Mouse (Mus musculus) midbrain, embryonic 15.5 days (tissue): ENCODE data around the gene Nfatc2. TPM values are rescaled to one million over a fixed set of nuclear protein-coding genes. Genes with fewer than 3 reads are reported as not detected.

Source experiments
- ATAC-seq: fragments of 200-750 bp; cut with Nextera tagmentation; replicated peaks from 2 replicates; pipeline ENCODE4 v1.8.0; 2017; ENCODE audit warnings: moderate TSS enrichment
- H3K27ac ChIP-seq: fragments of 300-500 bp; sonication (generic); 2 replicates; pipeline ENCODE4 v1.5.1; 2015; ENCODE audit warnings: mild to moderate bottlenecking, inconsistent platforms
- H3K27me3 ChIP-seq: fragments of 300-500 bp; sonication (generic); replicated peaks from 2 replicates; pipeline ENCODE4 v1.6.1; 2015; ENCODE audit warnings: inconsistent platforms
- H3K36me3 ChIP-seq: fragments of 300-500 bp; sonication (generic); replicated peaks from 2 replicates; pipeline ENCODE4 v1.6.1; 2015; ENCODE audit warnings: inconsistent platforms
- H3K4me1 ChIP-seq: fragments of 300-500 bp; sonication (generic); 2 replicates; pipeline ENCODE4 v1.6.1; 2015; ENCODE audit warnings: inconsistent platforms
- H3K4me2 ChIP-seq: fragments of 300-500 bp; sonication (generic); 2 replicates; pipeline ENCODE4 v1.6.1; 2015; ENCODE audit warnings: inconsistent platforms, mild to moderate bottlenecking, moderate library complexity
- H3K4me3 ChIP-seq: fragments of 300-500 bp; sonication (generic); 2 replicates; pipeline ENCODE4 v1.5.1; 2015; ENCODE audit warnings: mild to moderate bottlenecking, inconsistent platforms
- H3K9ac ChIP-seq: fragments of 300-500 bp; sonication (generic); 2 replicates; pipeline ENCODE4 v1.6.1; 2015; ENCODE audit warnings: mild to moderate bottlenecking, inconsistent platforms
- H3K9me3 ChIP-seq: fragments of 300-500 bp; sonication (generic); 2 replicates; pipeline ENCODE4 v1.6.1; 2016; ENCODE audit warnings: inconsistent platforms
- WGBS: fragments of 180-500 bp; shearing (Covaris S2); methylation state at CpG from one replicate; pipeline ENCODE4 v1.1.7; 2015; ENCODE audit warnings: mixed read lengths; 5-methylcytosine and 5-hydroxymethylcytosine counted together
- polyA plus RNA-seq: library from polyadenylated mRNA; unstranded; fragments of >200 nt; fragmentation: Nextera tagmentation; extraction: Ambion mirVana; gene quantifications from 2 replicates; pipeline ENCODE4 v1.2.1, GENCODE M21; 2015

Gene Nfatc2
- 3.8 and 3.9 TPM in 2 replicates for polyA plus RNA-seq

- WGBS: under 1% methylated on average over 56 of the region's 56 CpGs
- no peaks in the 10 kb centered on the region for H3K36me3 ChIP-seq
- H3K9ac ChIP-seq: peak within 1 kb of the TSS; percentile 74
- H3K4me3 ChIP-seq: peak within 1 kb of the TSS; percentile 62
- no peaks in the 10 kb centered on the region for H3K9me3 ChIP-seq
- peaks cover 34% of the 10 kb centered on the region for H3K4me1 ChIP-seq
- ATAC-seq: peak; percentile 80
- H3K4me2 ChIP-seq: peak within 1 kb of the TSS; percentile 93
- peak within 1 kb of the TSS; percentile 81 for H3K27ac ChIP-seq
- H3K27me3 ChIP-seq: peaks cover 24% of the 10 kb centered on the region
These were observed at the start of gene Nfatc2 for GRCm38 (mm10) chr2:168601491-168602386. Nfatc2 (minus strand) TSS chr2:168601657.

- no peaks in the 10 kb centered on the region for H3K9me3 ChIP-seq
- H3K27ac ChIP-seq: no peak overlapping the region
- WGBS: 89% methylated on average over 8 of the region's 8 CpGs
- H3K36me3 ChIP-seq: peaks cover 48% of the 10 kb centered on the region
- no peak for ATAC-seq
- H3K9ac ChIP-seq: no peak overlapping the region
- no peaks in the 10 kb centered on the region for H3K27me3 ChIP-seq
- no peak overlapping the region for H3K4me2 ChIP-seq
- no peak overlapping the region for H3K4me3 ChIP-seq
- no peaks in the 10 kb centered on the region for H3K4me1 ChIP-seq
These were observed 46.7 kb upstream of the Nfatc2 start for GRCm38 (mm10) chr2:168648171-168648570.

DNA sequence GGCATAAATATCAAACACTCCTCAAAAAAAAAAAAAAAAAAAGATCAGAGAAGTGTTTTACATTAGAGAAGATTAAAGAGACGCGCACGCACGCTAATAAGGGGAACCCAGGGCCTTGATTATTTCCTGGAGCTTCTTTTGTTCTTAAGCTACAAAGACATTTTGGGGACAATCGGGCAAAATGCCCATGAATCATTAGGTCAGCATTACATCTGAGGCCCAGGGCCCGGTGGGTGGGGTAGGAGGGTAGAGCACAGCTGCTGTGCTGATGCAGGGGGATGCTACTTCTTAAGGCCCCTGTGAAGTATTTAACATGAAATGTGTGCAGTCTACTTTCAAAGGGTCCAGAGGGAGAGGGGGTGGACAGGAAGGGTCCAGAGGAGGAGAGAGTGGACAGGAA, 43.4 kb upstream of the Nfatc2 start:
- WGBS: 33% methylated on average over 6 of the region's 6 CpGs
- Histone ChIP-seq H3K4me2 (no peak overlapping the region), H3K9ac (no peak overlapping the region), H3K36me3 (peaks cover 35% of the 10 kb centered on the region), H3K9me3 (no peaks in the 10 kb centered on the region), H3K27me3 (no peaks in the 10 kb centered on the region), H3K4me1 (peaks cover 10% of the 10 kb centered on the region; the same call in 1 of the 2 replicates), H3K4me3 (no peak overlapping the region), H3K27ac (no peak overlapping the region)
- ATAC-seq: no peak

- Histone ChIP-seq H3K27me3 (no peaks in the 10 kb centered on the region), H3K4me3 (no peak overlapping the region), H3K4me2 (no peak overlapping the region), H3K9ac (no peak overlapping the region), H3K36me3 (peaks cover 28% of the 10 kb centered on the region), H3K4me1 (peaks cover 10% of the 10 kb centered on the region; the same call in 1 of the 2 replicates), H3K27ac (no peak overlapping the region), H3K9me3 (no peaks in the 10 kb centered on the region)
- 82% methylated on average over 20 of the region's 20 CpGs for WGBS
- ATAC-seq: no peak
These were observed 42.2 kb upstream of the Nfatc2 start for GRCm38 (mm10) chr2:168643524-168644177.

- peaks cover 25% of the 10 kb centered on the region for H3K36me3 ChIP-seq
These were observed 40.7 kb upstream of the Nfatc2 start for GRCm38 (mm10) chr2:168642187-168642586.

GRCm38 (mm10) chr2:168640460-168640859, 39.0 kb upstream of the Nfatc2 start:
- no peak overlapping the region for H3K27ac ChIP-seq
- WGBS: 93% methylated on average over 9 of the region's 9 CpGs
- H3K9me3 ChIP-seq: no peaks in the 10 kb centered on the region
- no peak for ATAC-seq
- peaks cover 10% of the 10 kb centered on the region; the same call in 1 of the 2 replicates for H3K4me1 ChIP-seq
- peaks cover 24% of the 10 kb centered on the region for H3K36me3 ChIP-seq
- H3K9ac ChIP-seq: no peak overlapping the region
- H3K27me3 ChIP-seq: no peaks in the 10 kb centered on the region
- H3K4me2 ChIP-seq: no peak overlapping the region
- no peak overlapping the region for H3K4me3 ChIP-seq

More at GRCm38 (mm10) chr2:168642187-168642586, 40.7 kb upstream of the Nfatc2 start:
- Histone ChIP-seq H3K27ac (peak overlapping the region; percentile 23), H3K9me3 (no peaks in the 10 kb centered on the region), H3K4me2 (no peak overlapping the region), H3K9ac (no peak overlapping the region), H3K27me3 (no peaks in the 10 kb centered on the region), H3K4me3 (no peak overlapping the region), H3K4me1 (peaks cover 10% of the 10 kb centered on the region; the same call in 1 of the 2 replicates)
- whole genome bisulfite sequencing: 25% methylated on average over 11 of the region's 11 CpGs
- ATAC-seq: peak; percentile 55; the same call in 1 of the 2 replicates

DNA sequence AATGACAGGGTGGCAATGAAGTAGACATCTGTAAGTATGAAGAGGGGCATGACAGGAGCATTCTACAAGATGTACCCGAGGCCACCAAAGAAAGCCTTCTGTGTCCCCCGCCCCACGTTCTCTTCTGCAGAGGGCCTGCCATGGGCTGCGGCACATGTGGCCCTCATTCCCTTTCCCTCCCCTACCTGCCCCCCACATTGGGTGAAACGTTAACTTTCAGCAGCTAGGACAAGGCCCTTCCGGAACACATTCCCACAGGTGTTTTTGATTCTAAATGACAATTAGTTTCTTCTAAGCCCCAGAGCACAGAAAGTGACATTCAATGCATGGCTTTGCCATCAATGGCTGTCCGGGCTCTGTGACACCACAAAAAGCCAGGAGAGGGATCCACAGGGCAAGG, 33.4 kb upstream of the Nfatc2 start:
- H3K4me2 ChIP-seq: no peak overlapping the region
- 87% methylated on average over 7 of the region's 7 CpGs for WGBS
- no peaks in the 10 kb centered on the region for H3K4me1 ChIP-seq
- H3K27me3 ChIP-seq: no peaks in the 10 kb centered on the region
- H3K9me3 ChIP-seq: no peaks in the 10 kb centered on the region
- ATAC-seq: no peak
- H3K9ac ChIP-seq: no peak overlapping the region
- no peak overlapping the region for H3K27ac ChIP-seq
- peaks cover 28% of the 10 kb centered on the region for H3K36me3 ChIP-seq
- H3K4me3 ChIP-seq: no peak overlapping the region

DNA sequence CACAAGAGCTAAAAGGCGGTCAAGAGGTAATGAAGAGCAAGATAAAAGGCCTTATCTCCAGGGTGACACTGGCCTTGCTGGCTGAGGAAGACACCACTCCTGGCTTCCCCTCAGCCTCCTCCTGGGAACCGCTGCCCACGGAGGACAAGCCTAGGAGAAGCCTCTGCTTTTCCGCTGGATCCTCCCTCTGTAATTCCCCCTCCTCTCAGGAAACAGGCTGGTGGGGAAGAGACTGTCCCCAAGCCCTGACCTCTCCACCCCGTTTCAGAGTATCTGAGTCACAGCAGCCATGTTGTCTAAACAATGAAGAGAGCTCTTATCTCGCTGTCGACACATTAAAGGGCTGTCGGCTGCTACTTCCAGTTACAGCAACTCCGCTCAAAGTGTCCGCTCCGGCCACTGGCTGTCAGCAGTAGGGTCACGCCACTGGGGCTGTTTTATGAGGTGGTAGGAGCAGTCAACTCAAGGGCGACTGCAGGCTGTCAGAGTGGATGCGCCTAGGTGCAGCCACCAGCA, 31.9 kb upstream of the Nfatc2 start:
- H3K9ac ChIP-seq: no peak overlapping the region
- WGBS: 64% methylated on average over 14 of the region's 14 CpGs
- H3K27ac ChIP-seq: no peak overlapping the region
- no peaks in the 10 kb centered on the region for H3K27me3 ChIP-seq
- H3K4me1 ChIP-seq: peaks cover 2% of the 10 kb centered on the region; the same call in 1 of the 2 replicates
- peaks cover 24% of the 10 kb centered on the region; the same call in 1 of the 2 replicates for H3K36me3 ChIP-seq
- no peak for ATAC-seq
- H3K4me3 ChIP-seq: no peak overlapping the region
- no peak overlapping the region for H3K4me2 ChIP-seq
- no peaks in the 10 kb centered on the region for H3K9me3 ChIP-seq

GRCm38 (mm10) chr2:168632543-168632942, 31.1 kb upstream of the Nfatc2 start:
- H3K9ac ChIP-seq: no peak overlapping the region
- H3K4me3 ChIP-seq: no peak overlapping the region
- no peak overlapping the region for H3K27ac ChIP-seq
- no peak for ATAC-seq
- H3K27me3 ChIP-seq: no peaks in the 10 kb centered on the region
- no peak overlapping the region for H3K4me2 ChIP-seq
- H3K36me3 ChIP-seq: peaks cover 23% of the 10 kb centered on the region; the same call in 1 of the 2 replicates
- H3K4me1 ChIP-seq: peaks cover 2% of the 10 kb centered on the region; the same call in 1 of the 2 replicates
- WGBS: 90% methylated on average over 6 of the region's 6 CpGs
- H3K9me3 ChIP-seq: no peaks in the 10 kb centered on the region

- H3K4me2 ChIP-seq: no peak overlapping the region
- H3K27ac ChIP-seq: no peak overlapping the region
- no peaks in the 10 kb centered on the region for H3K27me3 ChIP-seq
- H3K9me3 ChIP-seq: no peaks in the 10 kb centered on the region
- WGBS: 26% methylated on average over 8 of the region's 8 CpGs
- H3K36me3 ChIP-seq: 0 out of 2 replicates have a peak, but pooled peaks cover 3% of the 10 kb centered on the region
- H3K9ac ChIP-seq: no peak overlapping the region
- H3K4me1 ChIP-seq: peaks cover 22% of the 10 kb centered on the region
- ATAC-seq: peak; percentile 40
- H3K4me3 ChIP-seq: no peak overlapping the region
These were observed 27.3 kb upstream of the Nfatc2 start for GRCm38 (mm10) chr2:168628787-168629186.

- H3K36me3 ChIP-seq: no peaks in the 10 kb centered on the region
- H3K4me2 ChIP-seq: no peak overlapping the region
- WGBS: 63% methylated on average over 20 of the region's 20 CpGs
- no peak overlapping the region for H3K27ac ChIP-seq
- H3K27me3 ChIP-seq: no peaks in the 10 kb centered on the region
- H3K4me3 ChIP-seq: no peak overlapping the region
- no peaks in the 10 kb centered on the region for H3K9me3 ChIP-seq
- no peak overlapping the region for H3K9ac ChIP-seq
- peaks cover 22% of the 10 kb centered on the region for H3K4me1 ChIP-seq
- ATAC-seq: no peak
These were observed 26.6 kb upstream of the Nfatc2 start for GRCm38 (mm10) chr2:168627829-168628770.
